15 mouse cellular contexts compared by ENCODE assay signal in the genomic region with DNA sequence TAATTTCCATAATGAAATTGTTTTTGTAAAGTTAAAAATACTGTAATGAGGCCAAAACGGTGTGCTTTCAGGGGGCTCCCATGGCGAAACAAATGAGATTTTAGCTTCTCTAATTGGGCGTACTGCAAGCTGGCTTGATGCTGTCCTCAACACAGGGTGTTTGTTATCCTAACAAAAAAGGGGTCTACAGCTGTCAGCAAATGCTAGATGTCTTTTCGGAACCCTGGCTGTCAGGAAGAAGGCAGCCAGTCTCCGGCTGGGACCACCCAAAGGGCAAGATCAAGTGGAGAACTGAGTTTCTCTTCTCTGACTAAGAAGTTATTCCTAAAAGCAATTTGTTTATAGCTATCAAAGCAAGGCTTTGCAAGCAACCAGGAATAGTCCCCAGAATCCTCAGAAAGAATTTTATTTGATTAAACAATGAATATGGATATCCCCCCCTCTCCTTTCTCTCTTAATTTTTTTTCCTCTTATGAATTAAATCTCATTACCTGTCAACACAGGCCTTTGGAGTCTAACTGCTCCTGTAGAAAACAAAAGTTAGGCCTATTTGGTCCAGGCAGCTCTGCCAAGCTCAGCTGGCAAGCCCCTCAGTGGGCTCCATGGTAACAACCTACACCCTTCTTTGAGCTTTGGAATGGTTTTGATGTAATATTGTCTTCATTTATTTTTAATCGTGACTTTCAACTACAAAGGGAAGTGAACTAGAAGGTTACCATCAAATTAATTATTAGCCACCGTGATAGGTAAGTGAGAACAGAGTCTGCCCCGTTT.
DNase-seq lines count a peak whose midpoint lies in the region; ATAC-seq and TF ChIP-seq lines count a peak whose summit lies in the region.
"Had no signal": no experiment of that assay in that cellular context is flagged by ENCODE, and none has a peak within 500 bp of the region (broad histone marks: within the 10 kb centered on the region; RNA-seq: fewer than 3 reads in every experiment).

No protein-coding gene starts in this region.

- no peak for TF ChIP-seq EP300 in lung, postnatal 0 days (IDR thresholded peaks at IDR 0.05)

- H3K27me3 ChIP-seq in neural tube, embryonic 11.5 days (ENCODE audit: control insufficient read depth, insufficient read depth, low read length) = no peaks in the 10 kb centered on the region
- no peaks in the 10 kb centered on the region for H3K27me3 ChIP-seq in forebrain, postnatal 0 days (ENCODE audit: insufficient read depth, low read length)
- H3K27me3 ChIP-seq in lung, postnatal 0 days (replicated peaks; ENCODE audit: insufficient read depth, low read length) = no peaks in the 10 kb centered on the region
- H3K27me3 ChIP-seq in limb, embryonic 10.5 days (ENCODE audit: low read depth, poor library complexity, severe bottlenecking) = no peaks in the 10 kb centered on the region
- H3K27me3 ChIP-seq: liver, embryonic 13.5 days had no signal

- no peak for ATAC-seq in neural tube, embryonic 11.5 days (ENCODE audit: insufficient read depth, low FRiP score, low TSS enrichment)
- ATAC-seq in forebrain, postnatal 0 days = peak; percentile 58; the same call in 1 of the 2 replicates
- ATAC-seq in lung, postnatal 0 days = no peak

- DNase-seq in neural tube, embryonic 11.5 days (ENCODE audit: low spot score) = peak; percentile 22
- DNase-seq in neural tube, embryonic 10.5 days (ENCODE audit: extremely low spot score, low spot score) = no peak
- peak; percentile 41 for DNase-seq in forebrain, postnatal 0 days
- DNase-seq in layer of hippocampus, adult 8-10 months (ENCODE audit: low spot score in 2 of 2) = peak; percentile 8 to 47
- DNase-seq in retina, embryonic 14.5 days (ENCODE audit: low spot score) = peak; percentile 68
- no peak for DNase-seq in lung, postnatal 0 days (ENCODE audit: low spot score)
- DNase-seq in limb, embryonic 10.5 days (ENCODE audit: low spot score) = no peak
- no peak for DNase-seq in kidney, postnatal 25 days
- DNase-seq: cerebellum, postnatal 36 days; gastrocnemius, postnatal 36 days; kidney, adult 18-20 months; liver, embryonic 13.5 days; lung, postnatal 36 days; right cerebral cortex, postnatal 14 days had no signal

- H3K4me2 ChIP-seq in neural tube, embryonic 11.5 days (ENCODE audit: low read depth) = no peak overlapping the region
- H3K4me2 ChIP-seq in forebrain, postnatal 0 days (ENCODE audit: low read depth) = no peak overlapping the region
- no peak overlapping the region for H3K4me2 ChIP-seq in lung, postnatal 0 days (replicated peaks; ENCODE audit: low read depth, low read length)
- H3K4me2 ChIP-seq: liver, embryonic 13.5 days had no signal

- H3K9me3 ChIP-seq in neural tube, embryonic 11.5 days (ENCODE audit: control insufficient read depth, low read length) = no peaks in the 10 kb centered on the region
- H3K9me3 ChIP-seq in forebrain, postnatal 0 days (ENCODE audit: low read length) = no peaks in the 10 kb centered on the region
- H3K9me3 ChIP-seq in lung, postnatal 0 days (ENCODE audit: low read length) = no peaks in the 10 kb centered on the region
- no peaks in the 10 kb centered on the region for H3K9me3 ChIP-seq in limb, embryonic 10.5 days (replicated peaks)
- H3K9me3 ChIP-seq: liver, embryonic 13.5 days had no signal

- H3K36me3 ChIP-seq in neural tube, embryonic 11.5 days (ENCODE audit: control insufficient read depth, insufficient read depth, low read length) = no peaks in the 10 kb centered on the region
- no peaks in the 10 kb centered on the region for H3K36me3 ChIP-seq in forebrain, postnatal 0 days (ENCODE audit: insufficient read depth)
- no peaks in the 10 kb centered on the region for H3K36me3 ChIP-seq in lung, postnatal 0 days (ENCODE audit: insufficient read depth, low read length)
- no peaks in the 10 kb centered on the region for H3K36me3 ChIP-seq in limb, embryonic 10.5 days
- H3K36me3 ChIP-seq: liver, embryonic 13.5 days had no signal

- H3K9ac ChIP-seq in neural tube, embryonic 11.5 days (ENCODE audit: low read length) = no peak overlapping the region
- no peak overlapping the region for H3K9ac ChIP-seq in forebrain, postnatal 0 days
- H3K9ac ChIP-seq in lung, postnatal 0 days (replicated peaks; ENCODE audit: low read depth) = no peak overlapping the region
- H3K9ac ChIP-seq: liver, embryonic 13.5 days had no signal

- no peak overlapping the region for H3K4me3 ChIP-seq in neural tube, embryonic 11.5 days (ENCODE audit: low read depth, low read length)
- H3K4me3 ChIP-seq in forebrain, postnatal 0 days (ENCODE audit: low read depth, low read length) = no peak overlapping the region
- no peak overlapping the region for H3K4me3 ChIP-seq in lung, postnatal 0 days (ENCODE audit: low read depth, low read length)
- H3K4me3 ChIP-seq in limb, embryonic 10.5 days = no peak overlapping the region
- H3K4me3 ChIP-seq: liver, embryonic 13.5 days; myocyte had no signal

- 46% methylated on average over 8 of the region's 8 CpGs for WGBS in neural tube, embryonic 11.5 days
- 9% methylated on average over 8 of the region's 8 CpGs for WGBS in forebrain, postnatal 0 days
- WGBS in lung, postnatal 0 days = 55% methylated on average over 8 of the region's 8 CpGs
- 67% methylated on average over 8 of the region's 8 CpGs for WGBS in limb, embryonic 10.5 days

- no peak for TF ChIP-seq CTCF in forebrain, postnatal 0 days (IDR thresholded peaks at IDR 0.05; ENCODE audit: low read depth)
- TF ChIP-seq CTCF in lung, postnatal 0 days (IDR thresholded peaks at IDR 0.05) = no peak

- no peak overlapping the region for H3K27ac ChIP-seq in neural tube, embryonic 11.5 days (ENCODE audit: low read depth, low read length)
- no peak overlapping the region for H3K27ac ChIP-seq in forebrain, postnatal 0 days (ENCODE audit: low read depth, low read length)
- H3K27ac ChIP-seq in lung, postnatal 0 days (ENCODE audit: low read length) = no peak overlapping the region
- H3K27ac ChIP-seq in limb, embryonic 10.5 days = no peak overlapping the region
- H3K27ac ChIP-seq: liver, embryonic 13.5 days had no signal

- H3K4me1 ChIP-seq in neural tube, embryonic 11.5 days (ENCODE audit: control insufficient read depth, insufficient read depth, low read length) = no peaks in the 10 kb centered on the region
- no peaks in the 10 kb centered on the region for H3K4me1 ChIP-seq in forebrain, postnatal 0 days (ENCODE audit: insufficient read depth)
- no peaks in the 10 kb centered on the region for H3K4me1 ChIP-seq in lung, postnatal 0 days (ENCODE audit: insufficient read depth, low read depth, low read length)
- peaks cover 17% of the 10 kb centered on the region for H3K4me1 ChIP-seq in limb, embryonic 10.5 days
- H3K4me1 ChIP-seq: liver, embryonic 13.5 days had no signal

Comparison
In these comparisons a context has a peak if more than half of its experiments do, and no peak if none do; other contexts are left out.
1. DNase-seq: peak in neural tube, embryonic 11.5 days (single experiment), forebrain, postnatal 0 days (single experiment), layer of hippocampus, adult 8-10 months (2 of 2) and retina, embryonic 14.5 days (single experiment); none in neural tube, embryonic 10.5 days (single experiment), lung, postnatal 0 days (single experiment), limb, embryonic 10.5 days (single experiment) and kidney, postnatal 25 days (0 of 2).